Mouse (Mus musculus) midbrain, embryonic 12.5 days (tissue): Measurements from ENCODE around the gene Daglb. TPM values are rescaled to one million over a fixed set of nuclear protein-coding genes. Genes with fewer than 3 reads are reported as not detected.

Experiments used
- ATAC-seq: fragments of 200-750 bp; cut with Nextera tagmentation; 2 replicates; pipeline ENCODE4 v1.8.0; 2017; ENCODE audit warnings: low read depth, moderate TSS enrichment, moderate library complexity; ENCODE audit not compliant: low FRiP score
- H3K27ac ChIP-seq: fragments of 300-500 bp; sonication (generic); replicated peaks from 2 replicates; pipeline ENCODE4 v1.5.1; 2016; ENCODE audit warnings: mild to moderate bottlenecking
- H3K27me3 ChIP-seq: fragments of 300-500 bp; sonication (generic); 2 replicates; pipeline ENCODE4 v1.6.1; 2016; ENCODE audit warnings: mild to moderate bottlenecking
- H3K36me3 ChIP-seq: fragments of 300-500 bp; sonication (generic); 2 replicates; pipeline ENCODE4 v1.6.1; 2016
- H3K4me1 ChIP-seq: fragments of 300-500 bp; sonication (generic); 2 replicates; pipeline ENCODE4 v1.6.1; 2016
- H3K4me2 ChIP-seq: fragments of 300-500 bp; sonication (generic); replicated peaks from 2 replicates; pipeline ENCODE4 v1.6.1; 2016; ENCODE audit warnings: mild to moderate bottlenecking, moderate library complexity
- H3K4me3 ChIP-seq: fragments of 300-500 bp; sonication (generic); 2 replicates; pipeline ENCODE4 v1.5.1; 2016; ENCODE audit warnings: mild to moderate bottlenecking
- H3K9ac ChIP-seq: fragments of 300-500 bp; sonication (generic); replicated peaks from 2 replicates; pipeline ENCODE4 v1.6.1; 2016; ENCODE audit warnings: mild to moderate bottlenecking, moderate library complexity
- H3K9me3 ChIP-seq: fragments of 300-500 bp; sonication (generic); 2 replicates; pipeline ENCODE4 v1.6.1; 2016; ENCODE audit warnings: mild to moderate bottlenecking
- WGBS: fragments of 180-500 bp; shearing (Covaris S2); methylation state at CpG from one replicate; pipeline ENCODE4 v1.1.7; 2016; 5-methylcytosine and 5-hydroxymethylcytosine counted together
- polyA plus RNA-seq: library from polyadenylated mRNA; unstranded; fragments of >200 nt; fragmentation: Nextera tagmentation; extraction: Ambion mirVana; gene quantifications from 2 replicates; pipeline ENCODE4 v1.2.1, GENCODE M21; 2016

Daglb gene
- polyA plus RNA-seq, 1 experiment from 2014 or later = 14.2 TPM

GRCm38 (mm10) chr5:143467931-143468330, 3.5 kb downstream of the Daglb start:
- 95% methylated on average over 6 of the region's 6 CpGs for WGBS
- H3K4me1 ChIP-seq = peaks cover 17% of the 10 kb centered on the region
- no peak for ATAC-seq
- peaks cover 43% of the 10 kb centered on the region for H3K36me3 ChIP-seq
- no peak overlapping the region for H3K9ac ChIP-seq
- no peaks in the 10 kb centered on the region for H3K9me3 ChIP-seq
- H3K4me2 ChIP-seq = no peak overlapping the region
- 0 out of 2 replicates have a peak, but pooled peaks cover 7% of the 10 kb centered on the region for H3K27me3 ChIP-seq
- H3K27ac ChIP-seq = no peak overlapping the region
- no peak overlapping the region for H3K4me3 ChIP-seq

- Histone ChIP-seq H3K27me3 (no peaks in the 10 kb centered on the region), H3K9ac (no peak overlapping the region), H3K4me3 (no peak overlapping the region), H3K4me1 (peaks cover 11% of the 10 kb centered on the region), H3K9me3 (no peaks in the 10 kb centered on the region), H3K4me2 (no peak overlapping the region), H3K36me3 (peaks cover 59% of the 10 kb centered on the region), H3K27ac (no peak overlapping the region)
- ATAC-seq = no peak
- 94% methylated on average over 8 of the region's 8 CpGs for WGBS
These were observed 5.2 kb downstream of the Daglb start for GRCm38 (mm10) chr5:143469628-143470027.

- ATAC-seq = no peak
These were observed 6.2 kb downstream of the Daglb start for GRCm38 (mm10) chr5:143470421-143471164.

GRCm38 (mm10) chr5:143471165-143471546, 6.8 kb downstream of the Daglb start:
- H3K4me1 ChIP-seq = no peaks in the 10 kb centered on the region
- no peaks in the 10 kb centered on the region for H3K27me3 ChIP-seq
- ATAC-seq = no peak
- no peak overlapping the region for H3K4me2 ChIP-seq
- H3K9me3 ChIP-seq = no peaks in the 10 kb centered on the region
- no peak overlapping the region for H3K4me3 ChIP-seq
- 96% methylated on average over 3 of the region's 3 CpGs for WGBS
- no peak overlapping the region for H3K9ac ChIP-seq
- H3K27ac ChIP-seq = no peak overlapping the region
- peaks cover 74% of the 10 kb centered on the region for H3K36me3 ChIP-seq

More at GRCm38 (mm10) chr5:143470421-143471164, 6.2 kb downstream of the Daglb start:
- Histone ChIP-seq H3K9ac (no peak overlapping the region), H3K4me1 (peaks cover 5% of the 10 kb centered on the region), H3K27me3 (no peaks in the 10 kb centered on the region), H3K36me3 (peaks cover 68% of the 10 kb centered on the region), H3K4me3 (no peak overlapping the region), H3K9me3 (no peaks in the 10 kb centered on the region), H3K4me2 (no peak overlapping the region), H3K27ac (no peak overlapping the region)
- 89% methylated on average over 15 of the region's 15 CpGs for WGBS

GRCm38 (mm10) chr5:143471953-143472618, 7.7 kb downstream of the Daglb start:
- no peak overlapping the region for H3K27ac ChIP-seq
- no peaks in the 10 kb centered on the region for H3K27me3 ChIP-seq
- WGBS = 87% methylated on average over 8 of the region's 9 CpGs
- H3K4me1 ChIP-seq = no peaks in the 10 kb centered on the region
- no peak for ATAC-seq
- H3K4me3 ChIP-seq = no peak overlapping the region
- H3K9me3 ChIP-seq = no peaks in the 10 kb centered on the region
- no peak overlapping the region for H3K9ac ChIP-seq
- peaks cover 79% of the 10 kb centered on the region for H3K36me3 ChIP-seq
- no peak overlapping the region for H3K4me2 ChIP-seq

GRCm38 (mm10) chr5:143475153-143475844, 10.9 kb downstream of the Daglb start:
- Histone ChIP-seq H3K4me3 (no peak overlapping the region), H3K36me3 (peaks cover 84% of the 10 kb centered on the region), H3K9ac (no peak overlapping the region), H3K9me3 (no peaks in the 10 kb centered on the region), H3K4me2 (no peak overlapping the region), H3K27me3 (no peaks in the 10 kb centered on the region), H3K27ac (no peak overlapping the region), H3K4me1 (no peaks in the 10 kb centered on the region)
- no peak for ATAC-seq
- 93% methylated on average over 20 of the region's 20 CpGs for WGBS

GRCm38 (mm10) chr5:143476013-143476412, 11.6 kb downstream of the Daglb start:
- Histone ChIP-seq H3K27ac (no peak overlapping the region), H3K4me3 (no peak overlapping the region), H3K27me3 (no peaks in the 10 kb centered on the region), H3K9ac (no peak overlapping the region), H3K9me3 (no peaks in the 10 kb centered on the region), H3K36me3 (peaks cover 81% of the 10 kb centered on the region), H3K4me1 (no peaks in the 10 kb centered on the region), H3K4me2 (no peak overlapping the region)
- no peak for ATAC-seq
- 95% methylated on average over 6 of the region's 6 CpGs for WGBS

GRCm38 (mm10) chr5:143477901-143478300, 13.5 kb downstream of the Daglb start:
- Histone ChIP-seq H3K4me3 (no peak overlapping the region), H3K9me3 (no peaks in the 10 kb centered on the region), H3K27ac (no peak overlapping the region), H3K4me2 (no peak overlapping the region), H3K27me3 (no peaks in the 10 kb centered on the region), H3K4me1 (no peaks in the 10 kb centered on the region), H3K9ac (no peak overlapping the region), H3K36me3 (peaks cover 91% of the 10 kb centered on the region)
- WGBS = 92% methylated on average over 3 of the region's 3 CpGs
- ATAC-seq = no peak

GRCm38 (mm10) chr5:143484955-143485354, 20.6 kb downstream of the Daglb start:
- no peak overlapping the region for H3K4me3 ChIP-seq
- no peak overlapping the region for H3K4me2 ChIP-seq
- H3K27me3 ChIP-seq = no peaks in the 10 kb centered on the region
- H3K36me3 ChIP-seq = peaks cover 79% of the 10 kb centered on the region
- no peak for ATAC-seq
- H3K4me1 ChIP-seq = no peaks in the 10 kb centered on the region
- no peak overlapping the region for H3K9ac ChIP-seq
- no peak overlapping the region for H3K27ac ChIP-seq
- no peaks in the 10 kb centered on the region for H3K9me3 ChIP-seq
- 93% methylated on average over 5 of the region's 5 CpGs for whole genome bisulfite sequencing

- no peak for ATAC-seq
These were observed 22.8 kb downstream of the Daglb start for GRCm38 (mm10) chr5:143487193-143487592.

GRCm38 (mm10) chr5:143487998-143488397, 23.6 kb downstream of the Daglb start:
- no peaks in the 10 kb centered on the region for H3K4me1 ChIP-seq
- no peaks in the 10 kb centered on the region for H3K9me3 ChIP-seq
- no peak overlapping the region for H3K4me3 ChIP-seq
- no peak for ATAC-seq
- H3K4me2 ChIP-seq = no peak overlapping the region
- H3K27ac ChIP-seq = no peak overlapping the region
- 86% methylated on average over 5 of the region's 5 CpGs for WGBS
- H3K9ac ChIP-seq = no peak overlapping the region
- peaks cover 74% of the 10 kb centered on the region for H3K36me3 ChIP-seq
- no peaks in the 10 kb centered on the region for H3K27me3 ChIP-seq

More at GRCm38 (mm10) chr5:143487193-143487592, 22.8 kb downstream of the Daglb start:
- Histone ChIP-seq H3K4me3 (no peak overlapping the region), H3K27ac (no peak overlapping the region), H3K9ac (no peak overlapping the region), H3K4me2 (no peak overlapping the region), H3K36me3 (peaks cover 82% of the 10 kb centered on the region), H3K9me3 (no peaks in the 10 kb centered on the region), H3K27me3 (no peaks in the 10 kb centered on the region), H3K4me1 (no peaks in the 10 kb centered on the region)
- 93% methylated on average over 10 of the region's 10 CpGs for WGBS

- 93% methylated on average over 14 of the region's 14 CpGs for WGBS
These were observed 25.5 kb downstream of the Daglb start for GRCm38 (mm10) chr5:143489749-143490342.

More at GRCm38 (mm10) chr5:143489749-143490342, 25.5 kb downstream of the Daglb start:
- no peak for ATAC-seq
- no peak overlapping the region for H3K4me2 ChIP-seq
- no peak overlapping the region for H3K27ac ChIP-seq
- H3K9ac ChIP-seq = no peak overlapping the region
- H3K9me3 ChIP-seq = no peaks in the 10 kb centered on the region
- no peak overlapping the region for H3K4me3 ChIP-seq
- no peaks in the 10 kb centered on the region for H3K4me1 ChIP-seq
- H3K27me3 ChIP-seq = no peaks in the 10 kb centered on the region
- peaks cover 67% of the 10 kb centered on the region for H3K36me3 ChIP-seq
